Comparison of ENCODE assay signal across 7 mouse cellular contexts in genomic region chr4:114684844-114685382, GRCm38 (mm10).
"Had no signal": no experiment of that assay in that cellular context is flagged by ENCODE, and none has a peak within 500 bp of the region (broad histone marks: within the 10 kb centered on the region; RNA-seq: fewer than 3 reads in every experiment).

No protein-coding gene starts in this region.

- DNase-seq: layer of hippocampus, adult 9-11 months; liver, embryonic 13.5 days; thymus, adult 18-20 months had no signal

- H3K4me1 ChIP-seq: liver, embryonic 13.5 days had no signal

- H3K27ac ChIP-seq: kidney, postnatal 0 days; layer of hippocampus, adult 2 months; liver, embryonic 13.5 days; midbrain, embryonic 13.5 days had no signal

- H3K4me3 ChIP-seq: liver, embryonic 13.5 days; midbrain, embryonic 13.5 days; myocyte had no signal

- H3K9me3 ChIP-seq: liver, embryonic 13.5 days; midbrain, embryonic 13.5 days had no signal

- H3K36me3 ChIP-seq: liver, embryonic 13.5 days; midbrain, embryonic 13.5 days had no signal

- H3K4me2 ChIP-seq: liver, embryonic 13.5 days had no signal

- H3K9ac ChIP-seq: liver, embryonic 13.5 days; midbrain, embryonic 13.5 days had no signal
